Mouse (Mus musculus) liver, adult 2 months (tissue): Measurements from ENCODE around the gene Ubash3a. TPM values are rescaled to one million over a fixed set of nuclear protein-coding genes. Genes with fewer than 3 reads are reported as not detected.
A peak's percentile ranks its signal among the peaks of the same experiment; 100 is the strongest.

Experiments
- DNase-seq: peaks from one replicate; pipeline ENCODE4 v3.0.0-alpha.2; 2011; ENCODE audit warnings: low read depth, low spot score; ENCODE audit errors: extremely low read depth
- H3K27ac ChIP-seq: fragments of 200-500 bp; replicated peaks from 2 replicates; pipeline ENCODE4 v1.5.1; 2012; ENCODE audit warnings: low read depth, mild to moderate bottlenecking, control low read depth, inconsistent platforms, low read length; ENCODE audit not compliant: insufficient read depth
- H3K27me3 ChIP-seq: fragments of 200-500 bp; 2 replicates; pipeline ENCODE4 v1.6.1; 2012; ENCODE audit warnings: mild to moderate bottlenecking, moderate library complexity, low read length, inconsistent platforms; ENCODE audit not compliant: control insufficient read depth, insufficient read depth
- H3K36me3 ChIP-seq: fragments of 200-500 bp; 2 replicates; pipeline ENCODE4 v1.6.1; 2012; ENCODE audit warnings: low read length, inconsistent platforms; ENCODE audit not compliant: control insufficient read depth, insufficient read depth
- H3K4me1 ChIP-seq: fragments of 200-500 bp; 2 replicates; pipeline ENCODE4 v1.6.1; 2011; ENCODE audit warnings: low read length; ENCODE audit not compliant: control insufficient read depth, insufficient read depth
- H3K4me3 ChIP-seq: fragments of 200-500 bp; 2 replicates; pipeline ENCODE4 v1.5.1; 2011; ENCODE audit warnings: low read depth, mild to moderate bottlenecking, control low read depth, low read length, moderate library complexity; ENCODE audit not compliant: insufficient read depth
- H3K79me2 ChIP-seq: fragments of 200-500 bp; 2 replicates; pipeline ENCODE4 v1.6.1; 2012; ENCODE audit warnings: inconsistent platforms, mild to moderate bottlenecking, low read length, moderate library complexity; ENCODE audit not compliant: control insufficient read depth, insufficient read depth
- H3K9ac ChIP-seq: fragments of 200-500 bp; 2 replicates; pipeline ENCODE4 v1.6.1; 2012; ENCODE audit warnings: low read depth, mild to moderate bottlenecking, control low read depth, inconsistent platforms, low read length
- CTCF ChIP-seq: fragments of 200-500 bp; IDR thresholded peaks from 2 replicates; pipeline ENCODE4 v1.5.1; 2011; ENCODE audit warnings: low read depth, low read length, control low read depth
- POLR2A ChIP-seq: fragments of 200-500 bp; IDR thresholded peaks from 2 replicates; pipeline ENCODE4 v1.6.1; 2011; ENCODE audit warnings: low read length, control low read depth; ENCODE audit not compliant: insufficient read depth; ENCODE audit errors: extremely low read depth
- WGBS: fragments of 180-500 bp; shearing (Covaris S2); methylation state at CpG from one replicate; pipeline ENCODE4 v1.1.7; 2018; 5-methylcytosine and 5-hydroxymethylcytosine counted together
- polyA plus RNA-seq: library from polyadenylated mRNA; depleted of rRNA; stranded (reverse); fragments of >200 nt; gene quantifications from 2 replicates; pipeline ENCODE4 v1.2.3, GENCODE M21; 2012
- total RNA-seq: library from RNA; depleted of rRNA; stranded (reverse); fragments of >200 nt; gene quantifications from 2 replicates; pipeline ENCODE4 v1.2.3, GENCODE M21; 2014

The Ubash3a gene
- total and polyA plus RNA-seq, 2 experiments = 0.09 to 0.31 TPM

GRCm38 (mm10) chr17:31235915-31236314, 28.2 kb downstream of the Ubash3a start:
- no peak for DNase-seq
- Histone ChIP-seq H3K36me3 (no peaks in the 10 kb centered on the region), H3K4me1 (no peaks in the 10 kb centered on the region), H3K9ac (no peak overlapping the region), H3K27me3 (no peaks in the 10 kb centered on the region), H3K4me3 (no peak overlapping the region), H3K27ac (no peak overlapping the region), H3K79me2 (no peaks in the 10 kb centered on the region)
- peak; percentile 29 for TF ChIP-seq CTCF
- no peak for TF ChIP-seq POLR2A
- WGBS = 93% methylated on average over 1 of the region's 1 CpGs

GRCm38 (mm10) chr17:31238234-31239020, 30.8 kb downstream of the Ubash3a start:
- no peaks in the 10 kb centered on the region for H3K79me2 ChIP-seq
- H3K27ac ChIP-seq = no peak overlapping the region
- no peak for TF ChIP-seq POLR2A
- TF ChIP-seq CTCF = no peak
- 75% methylated on average over 7 of the region's 7 CpGs for WGBS
- no peak overlapping the region for H3K4me3 ChIP-seq
- H3K9ac ChIP-seq = no peak overlapping the region
- no peaks in the 10 kb centered on the region for H3K4me1 ChIP-seq
- H3K36me3 ChIP-seq = no peaks in the 10 kb centered on the region
- H3K27me3 ChIP-seq = no peaks in the 10 kb centered on the region
- DNase-seq = no peak

GRCm38 (mm10) chr17:31241156-31241555, 33.5 kb downstream of the Ubash3a start:
- Histone ChIP-seq H3K79me2 (no peaks in the 10 kb centered on the region), H3K27ac (no peak overlapping the region), H3K9ac (no peak overlapping the region), H3K4me3 (no peak overlapping the region), H3K4me1 (no peaks in the 10 kb centered on the region), H3K27me3 (no peaks in the 10 kb centered on the region), H3K36me3 (no peaks in the 10 kb centered on the region)
- no peak for DNase-seq
- TF ChIP-seq POLR2A = no peak
- WGBS = 81% methylated on average over 8 of the region's 8 CpGs

- H3K4me3 ChIP-seq = no peak overlapping the region
- TF ChIP-seq POLR2A (no peak), CTCF (peak; percentile 62)
- H3K27me3 ChIP-seq = no peaks in the 10 kb centered on the region
- no peaks in the 10 kb centered on the region for H3K79me2 ChIP-seq
- no peaks in the 10 kb centered on the region for H3K36me3 ChIP-seq
- 0% methylated on average over 1 of the region's 1 CpGs for WGBS
- H3K9ac ChIP-seq = no peak overlapping the region
- no peak overlapping the region for H3K27ac ChIP-seq
- DNase-seq = no peak
- H3K4me1 ChIP-seq = no peaks in the 10 kb centered on the region
Observed at GRCm38 (mm10) chr17:31242764-31243163, 35.1 kb downstream of the Ubash3a start.

GRCm38 (mm10) chr17:31245321-31245720, 37.6 kb downstream of the Ubash3a start:
- DNase-seq = no peak
- Histone ChIP-seq H3K79me2 (no peaks in the 10 kb centered on the region), H3K4me3 (no peak overlapping the region), H3K27ac (no peak overlapping the region), H3K4me1 (no peaks in the 10 kb centered on the region), H3K27me3 (no peaks in the 10 kb centered on the region), H3K9ac (no peak overlapping the region), H3K36me3 (no peaks in the 10 kb centered on the region)
- TF ChIP-seq CTCF = no peak
- no peak for TF ChIP-seq POLR2A
- 78% methylated on average over 5 of the region's 5 CpGs for WGBS

- Histone ChIP-seq H3K4me1 (no peaks in the 10 kb centered on the region), H3K79me2 (no peaks in the 10 kb centered on the region), H3K27ac (no peak overlapping the region), H3K27me3 (no peaks in the 10 kb centered on the region), H3K36me3 (no peaks in the 10 kb centered on the region), H3K9ac (no peak overlapping the region), H3K4me3 (no peak overlapping the region)
- no peak for DNase-seq
- TF ChIP-seq CTCF (no peak), POLR2A (no peak)
- WGBS = 41% methylated on average over 5 of the region's 5 CpGs
Observed at GRCm38 (mm10) chr17:31247144-31247543, 39.5 kb downstream of the Ubash3a start.
